Mouse (Mus musculus) spleen, adult 2 months (tissue): ENCODE data around the gene Krtap5-2. TPM values are rescaled to one million over a fixed set of nuclear protein-coding genes. Genes with fewer than 3 reads are reported as not detected.
"Not testable (repeated sequence)": the region's sequence is repeated elsewhere in the genome, so short reads cannot be mapped to it uniquely, and the experiment has no call there.

Source experiments
- DNase-seq, 2 experiments: peaks; one replicate each; pipeline versions ENCODE4 v3.0.0 to v3.0.0-alpha.2; 2012 to 2021; ENCODE audit warnings: low spot score in 2 of 2, low read depth in 1 of 2
- H3K27ac ChIP-seq: fragments of 200-500 bp; 2 replicates; pipeline ENCODE4 v1.5.1; 2012; ENCODE audit warnings: low read length, inconsistent platforms; ENCODE audit not compliant: insufficient read depth
- H3K27me3 ChIP-seq: fragments of 200-500 bp; 2 replicates; pipeline ENCODE4 v1.6.1; 2012; ENCODE audit warnings: mild to moderate bottlenecking, moderate library complexity, low read length, inconsistent platforms; ENCODE audit not compliant: control insufficient read depth, insufficient read depth
- H3K36me3 ChIP-seq: fragments of 200-500 bp; 2 replicates; pipeline ENCODE4 v1.6.1; 2012; ENCODE audit warnings: mild to moderate bottlenecking, low read length, inconsistent platforms; ENCODE audit not compliant: control insufficient read depth, insufficient read depth
- H3K4me1 ChIP-seq: fragments of 200-500 bp; 2 replicates; pipeline ENCODE4 v1.6.1; 2011; ENCODE audit warnings: inconsistent platforms; ENCODE audit not compliant: control insufficient read depth, insufficient read depth, insufficient read length
- H3K4me3 ChIP-seq: fragments of 200-500 bp; 2 replicates; pipeline ENCODE4 v1.5.1; 2011; ENCODE audit warnings: mild to moderate bottlenecking, inconsistent platforms; ENCODE audit not compliant: insufficient read depth, insufficient read length; ENCODE audit errors: extremely low read depth
- CTCF ChIP-seq: fragments of 200-500 bp; IDR thresholded peaks from 2 replicates; pipeline ENCODE4 v1.5.1; 2011; ENCODE audit warnings: mild to moderate bottlenecking, inconsistent platforms; ENCODE audit not compliant: insufficient read depth, insufficient read length, insufficient replicate concordance; ENCODE audit errors: extremely low read depth
- POLR2A ChIP-seq: fragments of 200-500 bp; IDR thresholded peaks from 2 replicates; pipeline ENCODE4 v1.6.1; 2011; ENCODE audit warnings: low read depth, low read length, inconsistent platforms
- WGBS: fragments of 180-500 bp; shearing (Covaris S2); methylation state at CpG from one replicate; pipeline ENCODE4 v1.1.7; 2018; 5-methylcytosine and 5-hydroxymethylcytosine counted together
- polyA plus RNA-seq: library from polyadenylated mRNA; depleted of rRNA; stranded (reverse); fragments of >200 nt; gene quantifications from 2 replicates; pipeline ENCODE4 v1.2.3, GENCODE M21; 2012; rRNA removed

The Krtap5-2 gene
- not detected in 2 replicates for polyA plus RNA-seq

- H3K36me3 ChIP-seq, H3K4me3 ChIP-seq, H3K4me1 ChIP-seq, H3K27ac ChIP-seq, DNase-seq, H3K27me3 ChIP-seq: not testable (repeated sequence)
Observed at GRCm38 (mm10) chr7:142175905-142176304, at the start of gene Krtap5-2. TSS of gene Krtap5-2 (minus strand) at chr7:142176005.

- Histone ChIP-seq H3K27me3 (no peaks in the 10 kb centered on the region), H3K27ac (no peak overlapping the region), H3K4me1 (no peaks in the 10 kb centered on the region), H3K4me3 (no peak overlapping the region), H3K36me3 (no peaks in the 10 kb centered on the region)
- TF ChIP-seq CTCF (no peak), POLR2A (no peak)
- WGBS = 61% methylated on average over 2 of the region's 2 CpGs
- DNase-seq = no peak
Observed at GRCm38 (mm10) chr7:142224518-142224917, 48.7 kb upstream of the Krtap5-2 start.

DNA sequence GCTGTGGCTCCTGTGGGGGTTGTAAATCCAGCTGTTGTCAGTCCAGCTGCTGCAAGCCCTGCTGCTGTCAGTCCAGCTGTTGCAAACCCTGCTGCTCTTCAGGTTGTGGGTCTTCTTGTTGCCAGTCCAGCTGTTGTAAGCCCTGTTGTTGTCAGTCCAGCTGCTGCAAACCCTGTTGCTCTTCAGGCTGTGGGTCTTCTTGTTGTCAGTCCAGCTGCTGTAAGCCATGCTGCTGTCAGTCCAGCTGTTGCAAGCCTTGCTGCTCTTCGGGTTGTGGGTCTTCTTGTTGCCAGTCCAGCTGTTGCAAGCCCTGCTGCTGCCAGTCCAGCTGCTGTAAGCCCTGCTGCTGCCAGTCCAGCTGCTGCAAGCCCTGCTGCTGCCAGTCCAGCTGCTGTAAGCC is 36.3 kb upstream of the Krtap5-2 start:
- not testable (repeated sequence) for DNase-seq, H3K4me3 ChIP-seq, H3K36me3 ChIP-seq, H3K4me1 ChIP-seq, H3K27ac ChIP-seq, H3K27me3 ChIP-seq
- 52% methylated on average over 1 of the region's 1 CpGs for WGBS

GRCm38 (mm10) chr7:142211559-142211958 is 35.8 kb upstream of the Krtap5-2 start, which contains the start of gene Gm7579:
TSS of gene Gm7579 (plus strand) at chr7:142211859.
- DNase-seq = no peak
- Histone ChIP-seq H3K4me3 (no peak within 1 kb of the TSS), H3K4me1 (no peaks in the 10 kb centered on the region), H3K27ac (no peak within 1 kb of the TSS), H3K36me3 (no peaks in the 10 kb centered on the region), H3K27me3 (no peaks in the 10 kb centered on the region)
- 34% methylated on average over 1 of the region's 1 CpGs for WGBS
- TF ChIP-seq POLR2A (no peak), CTCF (no peak)

DNA sequence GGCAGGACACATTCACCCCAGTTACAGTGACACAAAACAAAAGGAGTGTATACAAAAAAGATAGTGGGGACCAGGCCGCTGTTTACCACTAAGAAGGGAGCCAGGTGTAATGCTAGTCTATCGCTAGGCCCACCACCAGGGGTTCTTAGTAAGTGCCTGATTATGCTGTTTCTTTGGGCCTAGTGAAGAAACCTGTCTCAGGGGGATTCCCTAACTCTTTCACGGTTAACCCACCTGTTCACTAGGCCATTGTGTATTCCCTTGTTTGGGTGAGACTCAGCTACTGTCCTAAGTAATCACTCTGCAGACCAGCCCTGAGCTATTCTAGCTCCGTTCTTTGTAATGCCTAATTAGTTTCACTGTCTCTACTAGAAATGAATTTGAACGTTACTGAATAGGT is 31.1 kb upstream of the Krtap5-2 start:
- not testable (repeated sequence) for H3K36me3 ChIP-seq, H3K4me1 ChIP-seq, DNase-seq, H3K4me3 ChIP-seq, H3K27me3 ChIP-seq, H3K27ac ChIP-seq
- WGBS = 95% methylated on average over 5 of the region's 5 CpGs

DNA sequence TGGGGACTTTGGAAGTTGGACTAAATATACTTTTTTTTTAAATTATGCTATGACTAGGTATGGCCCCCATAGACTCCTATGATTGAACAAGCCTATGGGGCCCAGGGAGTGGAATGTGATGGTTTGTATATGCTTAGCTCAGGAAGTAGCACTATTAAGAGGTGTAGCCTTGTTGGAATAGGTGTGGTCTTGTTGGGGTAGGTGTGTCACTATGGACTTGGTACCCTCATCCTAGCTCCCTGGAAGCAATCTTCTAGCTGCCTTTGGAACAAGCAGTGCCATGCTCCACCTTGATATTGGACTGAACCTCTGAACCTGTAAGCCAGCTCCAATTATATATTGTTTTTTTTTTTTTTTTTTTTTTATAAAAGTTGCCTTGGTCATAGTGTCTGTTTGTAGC is 29.7 kb upstream of the Krtap5-2 start:
- no peak for DNase-seq
- Histone ChIP-seq H3K4me3 (no peak overlapping the region), H3K36me3 (no peaks in the 10 kb centered on the region), H3K4me1 (no peaks in the 10 kb centered on the region), H3K27ac (no peak overlapping the region), H3K27me3 (no peaks in the 10 kb centered on the region)
- TF ChIP-seq POLR2A (no peak), CTCF (no peak)

DNA sequence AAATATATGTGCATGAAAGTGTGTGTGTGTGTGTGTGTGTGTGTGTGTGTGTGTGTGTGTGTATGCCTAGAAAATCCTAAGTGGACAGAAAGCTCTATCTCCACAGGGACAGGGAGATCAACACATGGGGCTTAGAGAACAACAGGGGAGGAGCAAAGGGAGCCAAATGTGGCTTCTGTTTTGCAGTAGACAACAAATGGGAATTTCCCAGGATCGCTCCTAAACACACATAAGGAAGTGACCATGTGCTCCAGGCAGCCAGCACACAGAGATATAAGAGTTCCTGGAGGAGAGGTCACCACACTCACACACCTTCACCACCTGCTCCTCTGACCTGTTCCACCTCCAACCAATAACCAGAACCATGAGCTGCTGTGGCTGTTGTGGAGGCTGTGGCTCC is 25.3 kb upstream of the Krtap5-2 start, which contains the start of gene Krtap5-3:
Gene Krtap5-3, plus strand, starts transcription at position 301 of the 400 bp plus-strand sequence.
- no peaks in the 10 kb centered on the region for H3K27me3 ChIP-seq
- WGBS = 59% methylated on average over 1 of the region's 1 CpGs
- DNase-seq = no peak
- no peak within 1 kb of the TSS for H3K27ac ChIP-seq
- H3K4me3 ChIP-seq = no peak within 1 kb of the TSS
- no peaks in the 10 kb centered on the region for H3K36me3 ChIP-seq
- no peaks in the 10 kb centered on the region for H3K4me1 ChIP-seq
- TF ChIP-seq POLR2A = no peak

- Histone ChIP-seq H3K27ac (no peak overlapping the region), H3K36me3 (no peaks in the 10 kb centered on the region), H3K4me1 (no peaks in the 10 kb centered on the region), H3K4me3 (no peak overlapping the region), H3K27me3 (no peaks in the 10 kb centered on the region)
- 62% methylated on average over 2 of the region's 2 CpGs for WGBS
- no peak for DNase-seq
- TF ChIP-seq CTCF (no peak), POLR2A (no peak)
Observed at GRCm38 (mm10) chr7:142198748-142199147, 22.9 kb upstream of the Krtap5-2 start.
